Mouse (Mus musculus) erythroblast, embryonic 14.5 days (primary cell): ENCODE measurements around the gene Crtc1.

Source experiments
- GATA1 ChIP-seq: IDR thresholded peaks from 2 replicates; pipeline ENCODE4 v1.6.1; 2012; ENCODE audit warnings: low read length, inconsistent platforms, mixed read lengths
- TAL1 ChIP-seq: IDR thresholded peaks from 3 replicates; pipeline ENCODE4 v1.6.1; 2012; ENCODE audit warnings: low read length, inconsistent platforms, mixed read lengths

- TF ChIP-seq GATA1 (no peak), TAL1 (no peak)
These were observed 22.4 kb downstream of the Crtc1 start for GRCm38 (mm10) chr8:70416941-70417340.
